Mouse (Mus musculus) right cerebral cortex, postnatal 25 days (tissue): ENCODE results near the gene Gm20388.

Experiments
- DNase-seq: peaks from one replicate; pipeline ENCODE4 v3.0.0; 2022

The Gm20388 gene

DNA sequence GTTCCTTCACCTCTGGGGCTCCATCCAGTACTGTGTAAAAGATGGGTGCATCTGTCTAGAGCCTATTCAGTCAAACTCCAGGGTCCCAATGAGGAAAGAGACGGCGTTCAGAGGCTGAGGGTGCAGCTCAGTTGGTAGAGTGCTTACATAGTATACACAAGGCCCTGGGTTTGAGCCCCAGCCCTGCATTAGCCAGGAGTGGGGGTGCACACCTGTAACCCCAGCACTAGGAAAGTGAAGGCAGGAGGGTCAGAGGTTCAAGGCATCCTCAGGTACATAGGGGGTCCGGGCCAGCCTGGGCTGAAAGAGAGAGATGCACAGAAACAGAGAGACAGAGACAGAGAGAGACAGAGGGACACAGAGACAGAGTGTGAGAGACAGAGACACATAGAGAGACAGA, 302.6 kb downstream of the Gm20388 start:
- DNase-seq: no peak

DNA sequence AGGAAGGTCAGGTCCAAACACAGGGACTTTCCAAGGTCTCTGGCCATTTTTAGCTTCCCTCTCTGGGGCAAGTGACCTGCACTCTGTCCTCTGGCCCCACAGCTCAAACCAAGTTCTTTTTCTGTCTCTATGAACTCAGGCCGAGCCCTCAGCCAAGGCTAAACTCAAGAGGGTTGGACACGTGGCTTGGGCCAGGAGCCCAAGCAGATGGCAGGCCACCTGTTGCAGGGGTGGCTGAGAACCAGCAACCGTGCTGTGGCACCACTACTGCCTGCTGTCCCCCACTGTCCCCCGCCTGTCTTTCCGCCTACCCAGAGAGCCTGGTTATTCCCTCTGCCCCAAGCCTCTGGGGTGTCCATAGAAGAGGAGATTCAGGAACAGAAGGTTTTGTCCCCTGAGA, 303.3 kb downstream of the Gm20388 start:
- no peak for DNase-seq

DNA sequence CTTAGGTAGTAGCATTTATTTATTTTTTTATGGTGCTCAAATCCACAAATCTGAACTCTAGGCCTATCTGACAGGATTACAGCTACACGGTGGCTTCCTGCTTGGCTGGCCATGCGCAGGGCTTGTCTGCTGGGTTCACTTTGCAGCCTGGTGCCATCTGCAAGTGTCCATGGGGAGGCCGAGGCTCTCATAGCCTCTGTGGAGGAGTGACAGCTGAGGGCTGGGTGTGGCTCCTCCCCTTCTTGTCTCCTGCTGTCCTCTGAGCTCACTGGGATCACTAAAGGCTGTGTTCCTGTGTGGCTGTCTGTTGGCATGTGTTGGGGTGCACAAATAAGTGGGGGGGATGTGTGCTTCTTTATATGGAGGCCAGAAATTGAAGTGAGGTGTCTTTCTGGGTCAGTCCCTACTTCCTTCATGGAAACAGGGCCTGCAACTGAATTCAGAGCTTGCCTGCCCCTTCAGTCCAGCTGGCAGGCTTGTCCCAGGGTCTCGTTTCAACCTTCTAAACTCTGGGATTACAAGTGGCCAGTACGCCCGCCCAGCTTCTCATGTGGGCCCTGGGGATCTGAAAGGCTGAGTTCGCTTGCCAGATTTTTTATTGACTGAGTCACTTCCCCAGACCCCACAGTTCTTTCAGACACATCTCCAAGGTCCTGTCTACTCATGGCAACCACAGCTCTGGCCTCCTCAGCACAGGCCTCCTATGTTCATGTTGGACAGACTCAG, 304.9 kb downstream of the Gm20388 start:
- DNase-seq: no peak

DNA sequence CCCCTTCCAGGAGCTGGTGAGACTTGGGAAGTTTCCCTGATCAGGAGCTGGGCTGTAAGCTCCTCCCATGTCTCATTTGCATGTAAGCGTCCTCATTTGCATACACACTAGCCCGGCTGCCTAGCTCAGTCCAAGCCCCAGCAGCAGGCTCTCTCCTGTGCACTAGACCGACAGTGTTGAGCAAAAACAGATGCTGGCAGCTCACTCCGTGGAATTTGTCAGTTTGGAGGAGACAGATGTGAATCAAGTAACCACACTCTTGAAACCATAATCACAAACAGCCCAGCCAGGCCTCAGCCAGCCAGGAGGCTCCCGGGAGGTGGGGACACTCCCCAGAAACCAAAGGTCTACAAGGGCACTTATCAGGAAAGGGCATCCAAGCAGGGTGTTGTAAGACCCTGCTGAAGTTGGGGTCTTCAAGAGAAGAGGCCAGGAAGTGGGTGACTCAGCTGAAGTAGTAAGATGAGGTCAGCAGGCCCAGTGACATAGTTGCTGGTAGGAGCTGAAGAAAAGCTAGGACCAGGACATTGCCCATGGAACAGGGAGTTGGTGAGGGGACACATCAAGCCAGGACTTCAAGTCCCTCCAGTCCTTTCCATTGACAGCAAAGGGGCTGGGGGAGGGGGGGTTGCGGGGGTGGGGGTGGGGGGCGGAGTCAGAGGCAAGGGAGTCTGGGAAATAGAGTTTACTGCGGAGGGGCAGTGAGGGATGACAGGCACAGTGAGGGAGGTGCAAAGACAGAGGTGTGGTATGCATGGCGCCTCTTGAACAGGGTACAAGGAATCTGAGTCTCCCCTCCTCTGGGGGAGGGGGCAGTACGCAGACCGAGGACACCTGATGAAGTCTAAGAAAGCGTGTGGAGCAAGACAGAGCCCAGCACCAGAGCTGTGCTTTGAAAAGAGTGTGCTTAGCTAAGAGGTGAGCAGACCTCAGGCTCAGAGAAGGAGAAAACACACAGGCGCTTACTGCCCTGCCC, 306.5 kb downstream of the Gm20388 start:
- no peak for DNase-seq

DNA sequence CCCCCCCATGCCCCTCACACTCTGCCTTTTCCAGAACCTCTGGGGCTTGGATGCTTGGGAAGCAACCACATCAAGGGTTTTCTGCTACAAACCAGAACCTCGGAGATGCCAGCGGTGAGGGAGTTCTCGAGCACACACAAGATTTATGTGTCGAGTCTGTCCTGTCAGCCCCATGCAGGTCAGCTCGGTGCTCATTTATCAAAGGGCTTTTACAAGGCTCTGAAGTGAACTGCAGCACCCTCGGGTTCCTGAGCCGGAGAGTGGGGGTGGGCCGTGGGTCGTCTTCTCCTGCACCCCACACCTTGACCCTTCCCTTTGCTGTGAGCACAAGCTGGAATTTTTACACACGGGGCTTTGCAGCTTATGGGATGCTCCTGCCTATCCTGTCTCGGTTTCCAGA, 311.9 kb downstream of the Gm20388 start:
- no peak for DNase-seq

DNA sequence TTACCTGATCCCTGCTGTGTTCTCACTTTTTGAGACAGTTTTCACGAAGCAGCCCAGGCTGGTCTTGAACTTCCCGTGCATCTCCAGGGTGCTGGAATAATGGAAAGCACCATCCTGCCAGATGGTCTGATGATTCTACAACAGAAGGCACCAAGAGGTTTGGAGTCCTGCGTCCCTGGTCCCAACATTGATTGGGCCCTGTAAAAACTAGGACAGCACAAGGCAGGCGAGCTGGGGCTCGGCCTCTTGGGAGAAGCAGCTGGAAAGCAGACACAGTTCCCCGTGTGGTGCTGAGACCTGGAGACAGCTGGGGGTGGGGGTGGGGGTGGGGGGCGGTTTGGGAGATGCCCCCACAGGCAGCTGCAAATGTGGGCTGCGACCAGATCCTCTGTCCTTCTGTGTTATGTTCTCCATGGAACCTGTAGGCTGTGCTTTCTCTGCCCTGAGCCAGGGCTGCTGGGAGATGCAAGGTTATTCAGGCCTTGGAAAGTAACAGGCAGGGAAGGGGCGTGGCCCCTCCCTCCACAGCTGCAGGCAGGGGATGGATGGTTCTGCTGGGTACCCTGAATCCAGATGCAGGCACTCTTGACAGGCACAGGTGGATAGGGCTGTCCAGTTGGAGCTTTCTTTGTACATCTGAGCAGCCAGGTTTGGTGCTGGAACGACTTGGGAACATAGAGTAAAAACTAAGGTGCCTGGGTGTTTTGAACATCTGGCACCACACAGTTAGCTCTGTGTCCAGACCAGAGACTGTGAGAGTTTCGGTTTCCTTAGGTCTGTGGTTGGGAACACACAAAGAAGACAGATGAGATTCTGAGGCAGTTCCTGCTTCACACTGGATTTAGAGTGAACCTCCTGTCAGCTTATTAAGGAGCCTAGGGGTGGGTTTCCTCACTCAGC, 314.1 kb downstream of the Gm20388 start:
- DNase-seq: no peak

DNA sequence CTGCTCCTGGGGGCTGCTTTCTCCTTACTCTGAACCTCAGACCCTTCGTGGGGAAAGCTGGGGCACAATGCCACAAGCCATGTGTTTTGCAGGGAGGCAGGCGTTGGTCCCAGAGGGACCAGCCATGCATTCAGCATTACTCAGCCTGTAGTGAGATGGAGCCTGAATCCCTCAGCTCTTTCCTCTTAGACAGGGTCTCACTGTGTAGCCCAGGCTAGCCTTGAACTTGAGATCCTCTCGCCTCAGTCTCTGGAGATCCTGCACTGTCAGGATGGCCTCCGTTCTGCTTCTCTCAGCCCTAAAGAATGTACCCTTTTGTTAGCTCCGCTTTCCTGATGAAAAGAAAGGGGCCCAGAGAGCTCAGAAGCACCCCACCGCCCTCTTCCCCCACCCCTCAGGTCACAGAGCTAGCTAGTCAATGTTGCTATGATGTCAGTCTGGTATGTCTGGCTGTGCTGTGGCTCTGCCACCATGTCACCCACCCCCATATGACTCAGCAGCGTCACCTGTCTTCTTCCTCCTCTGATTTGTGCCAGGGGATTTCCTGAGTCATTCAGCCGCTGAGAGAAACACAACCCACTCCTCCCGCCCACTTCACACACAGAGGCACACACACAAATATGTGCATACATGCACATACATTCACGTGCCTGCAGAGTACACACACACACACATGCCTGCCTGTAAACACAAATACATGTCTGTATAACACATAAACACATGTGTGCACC, 314.9 kb downstream of the Gm20388 start:
- peak; percentile 78 for DNase-seq

DNA sequence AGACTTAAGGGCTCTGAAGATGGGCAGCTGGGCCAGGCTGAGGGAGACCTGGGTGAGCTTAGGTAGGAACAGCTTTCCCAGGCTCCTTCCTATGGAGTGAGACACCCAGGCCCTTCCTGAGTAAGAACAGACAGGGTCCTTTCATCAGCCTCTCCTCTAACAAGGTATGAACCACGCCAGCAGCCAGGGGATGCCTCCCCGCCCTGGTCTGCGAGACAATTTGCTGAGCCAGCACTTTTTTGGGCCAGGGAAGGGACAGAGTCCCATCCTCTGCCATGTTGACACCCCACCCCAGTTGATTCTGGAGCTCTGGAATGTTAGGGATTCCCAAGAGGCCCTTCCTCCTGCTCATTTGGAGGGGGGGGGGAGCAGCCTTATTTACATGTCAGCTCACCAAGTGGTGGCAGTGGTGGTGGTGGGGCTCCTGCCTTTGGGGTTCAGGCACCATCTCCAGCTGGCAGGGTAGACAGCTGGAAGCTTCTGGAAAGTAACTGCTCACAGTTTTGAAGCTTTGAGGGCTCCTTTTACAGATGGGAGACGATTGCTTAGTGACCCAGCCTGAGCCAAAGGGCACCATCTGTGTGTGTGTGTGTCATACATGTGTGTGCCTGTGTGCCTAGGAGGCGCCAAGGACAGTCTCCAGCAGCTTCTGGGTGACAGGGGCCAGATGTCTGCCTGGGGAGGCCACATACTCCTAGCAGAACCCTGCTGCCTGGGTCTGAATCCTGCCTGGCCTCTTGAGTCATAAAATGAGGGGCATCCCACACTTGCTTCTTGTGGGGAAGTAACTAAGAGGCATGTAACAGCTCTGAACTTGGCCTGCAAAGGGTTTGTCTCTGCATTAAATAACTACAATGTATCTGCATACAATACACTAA, 316.3 kb downstream of the Gm20388 start:
- no peak for DNase-seq

DNA sequence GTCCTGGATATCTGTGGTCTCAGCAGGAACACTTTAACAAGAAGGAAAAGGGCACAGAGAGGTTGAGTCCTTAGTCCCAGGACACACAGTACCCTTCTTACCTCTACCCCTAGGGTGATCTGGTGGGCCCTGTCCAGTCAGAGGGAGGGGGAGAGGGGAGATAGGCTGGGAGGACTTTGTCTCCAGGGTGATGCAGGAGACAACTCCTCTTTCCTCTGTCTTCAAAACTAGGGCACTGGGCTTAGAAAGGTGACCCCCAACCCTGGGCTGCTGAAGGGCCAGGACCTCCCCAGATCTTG, 316.9 kb downstream of the Gm20388 start:
- DNase-seq: no peak

DNA sequence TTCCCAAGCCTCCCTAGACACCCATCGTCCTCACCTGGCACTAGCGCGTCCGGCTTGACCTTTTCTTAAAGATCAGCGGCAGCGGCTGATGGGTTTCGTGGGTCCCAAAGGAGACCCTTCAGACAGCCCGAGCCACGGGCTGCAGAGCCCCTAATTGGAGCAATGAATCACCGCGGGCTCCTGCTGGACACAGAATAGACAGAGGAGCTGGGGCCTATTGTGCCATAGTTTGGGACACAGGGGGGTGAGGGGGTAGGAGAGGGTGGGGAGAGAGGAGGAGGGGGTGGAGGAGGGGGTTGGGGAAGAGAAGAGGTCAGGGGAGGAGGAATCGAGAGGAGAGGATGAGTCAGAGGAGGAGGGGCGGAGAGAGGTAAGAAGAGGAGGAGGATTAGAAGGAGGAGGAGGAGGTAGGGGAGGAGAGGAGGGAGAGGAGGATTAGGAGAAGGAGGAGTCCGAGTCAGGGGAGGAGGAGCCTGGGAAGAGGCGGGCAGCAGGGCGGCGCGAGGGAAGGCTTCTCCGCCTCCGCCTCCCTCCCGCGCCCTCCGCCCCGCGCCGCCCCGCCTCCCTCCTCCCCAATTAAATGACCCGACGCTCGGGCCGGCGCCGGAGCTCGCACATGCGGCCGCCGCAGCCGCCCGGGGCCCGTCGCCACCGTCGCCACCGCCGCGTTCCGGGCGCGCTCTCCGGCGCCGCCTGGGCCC, 317.4 kb downstream of the Gm20388 start, which contains the start of gene Gse1:
Gene Gse1, plus strand, starts transcription at position 566 of the 701 bp plus-strand sequence.
- peak; percentile 67 for DNase-seq

DNA sequence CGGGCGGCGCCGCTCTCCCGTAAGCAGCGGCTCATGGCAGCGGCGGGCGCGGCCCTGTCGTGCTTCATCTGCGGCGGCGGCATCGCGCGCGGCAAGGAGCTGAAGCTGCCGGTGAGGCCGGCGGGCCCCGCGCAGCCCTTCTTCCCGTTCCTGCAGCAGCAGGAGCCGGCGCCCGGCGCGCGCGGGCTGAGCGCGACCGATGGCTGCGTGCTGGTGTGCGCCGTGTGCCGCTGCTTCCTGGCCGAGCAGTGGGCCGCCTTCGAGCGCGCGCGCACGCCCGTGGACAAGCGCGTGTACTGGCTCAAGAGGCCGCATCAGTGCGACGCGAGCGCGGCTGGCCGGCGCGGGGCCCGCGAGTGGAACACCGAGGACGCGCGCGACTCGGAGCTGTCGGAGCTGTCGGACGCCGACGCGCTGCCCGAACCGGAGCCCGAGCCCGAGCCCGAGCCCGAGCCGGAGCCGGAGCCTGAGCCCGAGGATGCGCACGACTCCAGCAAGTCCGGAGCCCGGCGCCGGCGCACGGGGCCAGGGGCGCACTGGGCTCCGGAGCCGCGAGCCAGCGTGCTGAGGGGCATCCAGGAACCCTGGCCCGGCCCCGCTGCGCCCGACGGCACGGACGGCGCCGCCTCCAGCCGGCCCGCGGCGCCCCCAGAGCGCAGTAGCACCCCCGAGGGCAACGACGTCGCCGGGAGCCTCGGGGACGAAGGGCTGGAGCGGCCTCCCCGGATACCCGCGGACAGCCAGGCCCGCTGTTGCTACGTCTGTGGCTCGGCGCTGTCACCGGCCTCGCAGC, 318.3 kb downstream of the Gm20388 start:
- peak; percentile 66 for DNase-seq

DNA sequence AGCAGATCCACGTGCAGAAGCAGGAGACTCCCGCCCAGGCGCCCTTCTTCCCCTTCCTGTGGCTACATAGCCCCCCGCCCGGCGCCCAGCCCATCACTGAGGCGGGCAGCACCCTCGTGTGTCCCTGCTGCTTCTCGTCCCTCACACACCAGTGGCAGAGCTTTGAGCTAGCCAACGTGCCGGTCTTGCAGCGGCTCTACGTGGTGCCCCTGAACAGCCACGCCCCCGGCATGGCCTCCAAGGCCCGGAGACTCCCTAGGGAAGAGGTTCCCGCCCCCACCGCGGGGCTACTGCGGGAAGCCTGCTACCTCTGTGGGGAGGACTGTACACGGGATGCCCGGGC, 318.9 kb downstream of the Gm20388 start:
- peak; percentile 28 for DNase-seq

DNA sequence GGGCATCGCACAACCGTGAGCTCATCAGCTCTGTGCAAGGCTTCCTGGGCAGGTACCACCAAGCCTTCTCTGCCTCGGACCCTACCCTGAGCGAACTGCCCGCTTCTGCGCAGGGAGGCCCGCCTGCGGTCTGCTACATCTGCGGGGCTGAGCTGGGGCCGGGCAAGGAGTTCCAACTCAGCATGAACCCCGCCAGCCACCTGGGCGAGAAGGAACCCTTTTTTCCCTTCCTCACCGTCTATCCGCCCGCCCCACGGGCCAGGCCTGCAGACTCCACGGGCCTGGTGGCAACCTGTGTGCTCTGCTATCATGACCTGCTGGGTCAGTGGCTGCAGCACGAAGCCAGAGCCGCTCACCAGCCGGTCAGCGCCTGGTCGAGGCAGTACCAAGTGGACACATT, 319.4 kb downstream of the Gm20388 start:
- DNase-seq: no peak

DNA sequence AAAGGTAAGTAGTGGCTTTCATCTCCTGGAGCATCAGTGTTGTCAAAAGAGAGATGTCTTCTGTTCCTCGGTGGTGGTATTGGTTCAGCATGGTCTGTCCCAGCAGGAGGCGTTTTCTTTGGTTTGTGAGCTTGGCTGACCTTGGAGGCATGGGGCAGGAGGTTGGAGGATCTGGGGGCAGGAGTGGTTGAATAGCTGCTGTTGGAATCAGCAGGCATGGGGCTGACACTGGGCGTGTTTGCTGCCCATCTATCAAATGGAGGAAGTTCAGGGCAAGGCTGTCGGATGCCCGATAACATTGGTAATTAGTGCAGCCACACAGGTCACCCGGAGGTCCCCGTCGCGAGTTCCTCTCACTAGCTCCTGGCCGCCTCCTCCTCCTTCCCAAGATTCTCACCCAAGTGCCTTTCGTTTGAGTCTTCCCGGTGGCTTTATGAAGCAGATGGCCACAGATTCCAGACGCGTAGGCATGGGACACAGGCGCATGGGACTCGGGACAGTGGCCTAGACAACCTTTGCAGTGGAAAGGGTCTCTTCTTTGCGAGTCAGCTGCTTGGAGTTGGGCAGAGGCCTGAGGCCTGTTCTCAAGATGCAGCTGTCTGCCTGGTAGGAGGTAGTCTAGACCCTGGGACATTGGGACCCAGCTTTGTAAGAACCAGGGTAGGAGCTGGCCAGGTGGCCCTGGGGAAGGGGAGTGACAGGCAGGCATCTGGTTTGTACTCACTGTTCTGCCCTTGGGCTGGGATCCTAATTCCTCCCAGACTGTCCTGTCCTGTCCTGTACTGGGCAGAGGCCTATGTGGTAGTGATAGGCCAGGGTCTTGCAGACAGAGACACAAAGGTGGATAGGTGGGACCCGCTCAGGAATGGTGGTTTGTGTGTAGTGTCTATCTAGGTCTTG, 320.3 kb downstream of the Gm20388 start:
- no peak for DNase-seq

DNA sequence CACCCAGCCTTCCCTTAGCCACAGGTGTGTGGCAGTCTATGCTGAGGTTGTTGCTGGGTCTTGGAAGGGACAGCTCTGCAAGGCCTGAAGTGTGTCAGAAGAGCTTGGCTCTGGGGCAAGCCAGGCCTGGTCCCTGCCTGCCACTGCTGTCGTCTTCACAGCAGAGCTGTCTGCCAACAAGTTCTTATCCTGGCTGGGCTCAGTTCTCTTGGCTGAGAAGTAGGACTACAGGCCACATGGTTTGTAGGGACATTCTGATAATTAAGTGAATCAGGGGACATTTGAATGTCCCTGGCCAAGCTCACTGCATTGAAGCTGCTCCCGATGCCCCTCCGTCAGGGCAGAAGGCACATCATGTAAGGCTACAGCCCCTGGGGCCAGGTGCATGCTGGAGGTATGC, 321.2 kb downstream of the Gm20388 start:
- no peak for DNase-seq

DNA sequence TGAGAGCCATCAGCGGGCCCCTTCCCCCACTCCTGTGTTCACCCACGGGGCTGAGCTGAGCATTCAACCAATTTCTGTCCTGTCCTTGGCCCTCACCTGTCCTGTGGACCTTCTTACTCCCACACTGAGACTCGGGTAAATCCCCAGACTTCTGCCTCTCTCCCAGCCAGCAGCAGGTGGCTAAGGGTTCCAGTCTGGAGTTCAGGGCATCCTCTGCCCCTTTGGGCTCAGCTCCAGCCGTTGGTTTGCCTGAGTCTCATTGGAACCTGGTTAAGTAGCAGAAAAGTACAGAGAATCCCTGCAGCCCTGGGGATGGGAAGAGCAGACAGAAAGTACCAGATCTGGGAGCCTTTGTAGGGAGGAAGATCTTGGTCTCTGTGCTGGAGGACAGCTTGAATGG, 321.8 kb downstream of the Gm20388 start:
- no peak for DNase-seq

DNA sequence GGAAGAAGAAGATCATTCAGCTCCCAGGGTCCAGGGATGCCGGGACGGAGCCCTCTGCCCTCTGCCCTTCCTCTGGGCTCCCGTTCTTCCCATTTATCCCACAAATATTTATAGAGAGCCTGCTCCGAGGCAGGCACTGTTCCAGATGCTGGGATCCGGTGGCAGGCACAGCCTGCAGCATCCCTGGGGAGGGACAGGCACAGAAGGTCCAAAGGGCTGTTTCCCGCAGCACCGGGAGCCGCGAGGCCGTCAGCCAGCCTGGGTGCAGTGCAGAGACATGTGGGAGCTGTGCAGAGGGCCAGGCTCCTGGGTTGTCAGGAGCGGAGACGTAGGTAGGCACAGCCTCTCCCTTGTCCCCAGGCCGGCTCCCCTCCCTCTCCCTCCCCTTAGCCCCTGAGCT, 322.3 kb downstream of the Gm20388 start:
- peak; percentile 10 for DNase-seq

DNA sequence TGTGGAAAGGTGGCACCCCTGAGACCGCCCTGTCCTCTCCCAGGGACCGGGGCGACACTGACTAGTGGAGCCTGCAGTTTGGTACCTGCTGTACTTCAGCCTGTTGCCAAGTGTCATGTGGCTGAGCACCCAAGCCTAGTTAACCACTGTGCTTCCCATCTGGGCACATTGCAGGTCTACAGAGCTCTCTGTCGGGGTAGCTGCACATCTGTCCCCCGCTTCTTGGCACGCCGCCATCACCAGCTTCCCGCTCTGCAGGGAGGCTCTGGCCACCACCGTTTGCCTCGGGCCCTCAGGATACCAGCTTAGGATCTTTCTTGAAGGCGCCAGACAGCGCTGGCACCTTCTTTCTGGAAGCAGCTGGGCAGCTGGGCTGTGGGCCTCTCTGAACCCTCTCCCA, 323.8 kb downstream of the Gm20388 start:
- DNase-seq: no peak

DNA sequence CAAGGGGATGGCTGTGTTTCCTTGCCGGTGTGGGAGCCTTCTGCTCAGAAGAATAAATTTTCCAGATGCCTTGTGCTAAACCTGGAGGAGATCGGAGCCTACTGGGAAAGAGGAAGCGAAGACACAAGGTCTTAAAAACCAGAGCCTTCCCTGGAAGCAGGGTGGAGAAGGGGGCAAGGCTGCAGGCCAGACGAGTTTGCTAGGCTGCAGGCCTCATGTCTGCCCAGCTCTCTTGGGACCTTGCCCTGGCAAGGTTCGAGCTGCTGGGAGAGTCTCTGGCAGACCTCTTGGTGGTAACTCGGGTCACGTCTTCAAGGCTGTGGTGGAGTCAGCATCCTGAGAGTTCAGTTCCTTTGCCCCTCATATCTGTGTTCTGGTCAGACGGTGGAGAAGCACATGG, 324.2 kb downstream of the Gm20388 start:
- DNase-seq: peak; percentile 28
